Mouse (Mus musculus) kidney, adult 2 months (tissue): ENCODE results near the gene Rnf157. TPM values are rescaled to one million over a fixed set of nuclear protein-coding genes. Genes with fewer than 3 reads are reported as not detected.

Source experiments
- DNase-seq: peaks from one replicate; pipeline ENCODE4 v3.0.0; 2021
- H3K27ac ChIP-seq: fragments of 200-500 bp; 2 replicates; pipeline ENCODE4 v1.5.1; 2012; ENCODE audit warnings: low read depth, low read length, control low read depth, inconsistent platforms; ENCODE audit not compliant: insufficient read depth
- H3K27me3 ChIP-seq: fragments of 200-500 bp; replicated peaks from 2 replicates; pipeline ENCODE4 v1.6.1; 2012; ENCODE audit warnings: mild to moderate bottlenecking, moderate library complexity, low read length, inconsistent platforms; ENCODE audit not compliant: control insufficient read depth, insufficient read depth
- H3K36me3 ChIP-seq: fragments of 200-500 bp; 2 replicates; pipeline ENCODE4 v1.6.1; 2012; ENCODE audit warnings: mild to moderate bottlenecking, moderate library complexity, low read length, inconsistent platforms; ENCODE audit not compliant: control insufficient read depth, insufficient read depth
- H3K4me1 ChIP-seq: fragments of 200-500 bp; 2 replicates; pipeline ENCODE4 v1.6.1; 2011; ENCODE audit warnings: low read length; ENCODE audit not compliant: control insufficient read depth, insufficient read depth
- H3K4me3 ChIP-seq: fragments of 200-500 bp; 2 replicates; pipeline ENCODE4 v1.5.1; 2011; ENCODE audit warnings: mild to moderate bottlenecking, low read depth, low read length, control low read depth; ENCODE audit not compliant: insufficient read depth
- CTCF ChIP-seq: fragments of 200-500 bp; conservative IDR thresholded peaks from 2 replicates; pipeline ENCODE4 v1.5.1; 2011; ENCODE audit warnings: low read depth, mild to moderate bottlenecking, control low read depth, low read length, moderate library complexity, mixed read lengths; ENCODE audit not compliant: insufficient read depth, insufficient read length
- POLR2A ChIP-seq: fragments of 200-500 bp; IDR thresholded peaks from one replicate; pipeline ENCODE4 v1.6.1; 2011; ENCODE audit warnings: low read depth, low read length, control low read depth
- WGBS: fragments of 180-500 bp; shearing (Covaris S2); methylation state at CpG from one replicate; pipeline ENCODE4 v1.1.7; 2018; 5-methylcytosine and 5-hydroxymethylcytosine counted together
- polyA plus RNA-seq: library from polyadenylated mRNA; depleted of rRNA; stranded (reverse); fragments of >200 nt; gene quantifications from 2 replicates; pipeline ENCODE4 v1.2.3, GENCODE M21; 2012

The Rnf157 gene
- polyA plus RNA-seq, 1 experiment: 2.9 TPM

GRCm38 (mm10) chr11:116445596-116446307 is 32.9 kb upstream of the Rnf157 start:
- H3K4me3 ChIP-seq: no peak overlapping the region
- peak; percentile 94 for DNase-seq
- WGBS: 38% methylated on average over 16 of the region's 16 CpGs
- TF ChIP-seq POLR2A (no peak), CTCF (peak; percentile 99; the same call in 1 of the 2 replicates)
- no peaks in the 10 kb centered on the region for H3K27me3 ChIP-seq
- H3K36me3 ChIP-seq: no peaks in the 10 kb centered on the region
- H3K4me1 ChIP-seq: 0 out of 2 replicates have a peak, but pooled peaks cover 3% of the 10 kb centered on the region
- H3K27ac ChIP-seq: no peak overlapping the region

GRCm38 (mm10) chr11:116443935-116444334 is 31.1 kb upstream of the Rnf157 start:
- 93% methylated on average over 6 of the region's 6 CpGs for WGBS
- Histone ChIP-seq H3K4me3 (no peak overlapping the region), H3K27ac (no peak overlapping the region), H3K4me1 (0 out of 2 replicates have a peak, but pooled peaks cover 3% of the 10 kb centered on the region), H3K36me3 (no peaks in the 10 kb centered on the region), H3K27me3 (no peaks in the 10 kb centered on the region)
- TF ChIP-seq CTCF (no peak), POLR2A (no peak)
- no peak for DNase-seq

GRCm38 (mm10) chr11:116443311-116443710 is 30.5 kb upstream of the Rnf157 start:
- Histone ChIP-seq H3K4me1 (0 out of 2 replicates have a peak, but pooled peaks cover 3% of the 10 kb centered on the region), H3K27ac (no peak overlapping the region), H3K4me3 (no peak overlapping the region), H3K36me3 (no peaks in the 10 kb centered on the region), H3K27me3 (no peaks in the 10 kb centered on the region)
- WGBS: 81% methylated on average over 6 of the region's 6 CpGs
- no peak for DNase-seq
- TF ChIP-seq CTCF (no peak), POLR2A (no peak)

GRCm38 (mm10) chr11:116442867-116443177 is 30.0 kb upstream of the Rnf157 start:
- H3K4me1 ChIP-seq: 0 out of 2 replicates have a peak, but pooled peaks cover 3% of the 10 kb centered on the region
- H3K27me3 ChIP-seq: no peaks in the 10 kb centered on the region
- no peak overlapping the region for H3K27ac ChIP-seq
- H3K4me3 ChIP-seq: no peak overlapping the region
- WGBS: 60% methylated on average over 6 of the region's 6 CpGs
- TF ChIP-seq POLR2A (no peak), CTCF (no peak)
- H3K36me3 ChIP-seq: no peaks in the 10 kb centered on the region
- no peak for DNase-seq

GRCm38 (mm10) chr11:116442129-116442866 is 29.5 kb upstream of the Rnf157 start:
- no peaks in the 10 kb centered on the region for H3K27me3 ChIP-seq
- no peak overlapping the region for H3K4me3 ChIP-seq
- TF ChIP-seq POLR2A: no peak
- TF ChIP-seq CTCF: no peak
- no peaks in the 10 kb centered on the region for H3K36me3 ChIP-seq
- H3K4me1 ChIP-seq: 0 out of 2 replicates have a peak, but pooled peaks cover 6% of the 10 kb centered on the region
- H3K27ac ChIP-seq: no peak overlapping the region
- DNase-seq: no peak
- WGBS: 79% methylated on average over 15 of the region's 15 CpGs

GRCm38 (mm10) chr11:116440408-116441068 is 27.7 kb upstream of the Rnf157 start:
- peak; percentile 51 for DNase-seq
- 47% methylated on average over 7 of the region's 7 CpGs for WGBS
- Histone ChIP-seq H3K4me1 (peaks cover 19% of the 10 kb centered on the region), H3K27me3 (no peaks in the 10 kb centered on the region), H3K36me3 (no peaks in the 10 kb centered on the region; the same call in 1 of the 2 replicates), H3K27ac (no peak overlapping the region), H3K4me3 (no peak overlapping the region)
- TF ChIP-seq CTCF (no peak), POLR2A (no peak)
